Mouse (Mus musculus) heart, embryonic 15.5 days (tissue): ENCODE data around the gene Tmem50a. TPM values are rescaled to one million over a fixed set of nuclear protein-coding genes. Genes with fewer than 3 reads are reported as not detected.

Experiments used
- ATAC-seq: fragments of 200-750 bp; cut with Nextera tagmentation; replicated peaks from 2 replicates; pipeline ENCODE4 v1.8.0; 2017; ENCODE audit warnings: low read depth, moderate TSS enrichment; ENCODE audit not compliant: insufficient number of reproducible peaks, insufficient read depth, low FRiP score
- H3K27ac ChIP-seq: fragments of 300-500 bp; sonication (generic); 2 replicates; pipeline ENCODE4 v1.5.1; 2015; ENCODE audit warnings: mild to moderate bottlenecking, inconsistent platforms
- H3K27me3 ChIP-seq: fragments of 300-500 bp; sonication (generic); 2 replicates; pipeline ENCODE4 v1.6.1; 2015; ENCODE audit warnings: inconsistent platforms
- H3K36me3 ChIP-seq: fragments of 300-500 bp; sonication (generic); 2 replicates; pipeline ENCODE4 v1.6.1; 2015; ENCODE audit warnings: mild to moderate bottlenecking, inconsistent platforms
- H3K4me1 ChIP-seq: fragments of 300-500 bp; sonication (generic); replicated peaks from 2 replicates; pipeline ENCODE4 v1.6.1; 2015; ENCODE audit warnings: inconsistent platforms
- H3K4me2 ChIP-seq: fragments of 300-500 bp; sonication (generic); 2 replicates; pipeline ENCODE4 v1.6.1; 2015; ENCODE audit warnings: inconsistent platforms, mild to moderate bottlenecking, moderate library complexity
- H3K4me3 ChIP-seq: fragments of 300-500 bp; sonication (generic); 2 replicates; pipeline ENCODE4 v1.5.1; 2015; ENCODE audit warnings: mild to moderate bottlenecking, inconsistent platforms
- H3K9ac ChIP-seq: fragments of 300-500 bp; sonication (generic); 2 replicates; pipeline ENCODE4 v1.6.1; 2015; ENCODE audit warnings: mild to moderate bottlenecking, inconsistent platforms
- H3K9me3 ChIP-seq: fragments of 300-500 bp; sonication (generic); replicated peaks from 2 replicates; pipeline ENCODE4 v1.6.1; 2016; ENCODE audit warnings: inconsistent platforms
- WGBS: fragments of 180-500 bp; shearing (Covaris S2); methylation state at CpG from one replicate; pipeline ENCODE4 v1.1.7; 2015; ENCODE audit warnings: mixed read lengths; 5-methylcytosine and 5-hydroxymethylcytosine counted together
- polyA plus RNA-seq: library from polyadenylated mRNA; unstranded; fragments of >200 nt; fragmentation: Nextera tagmentation; extraction: Ambion mirVana; gene quantifications from 2 replicates; pipeline ENCODE4 v1.2.1, GENCODE M21; 2015

Tmem50a gene
- 142 TPM in 2 replicates for polyA plus RNA-seq

GRCm38 (mm10) chr4:134914864-134915209 lies at the start of gene Tmem50a:
TSS of gene Tmem50a (minus strand) at chr4:134915024.
- peak within 1 kb of the TSS; percentile 99 for H3K4me3 ChIP-seq
- H3K9ac ChIP-seq: peak within 1 kb of the TSS; percentile 94
- no peaks in the 10 kb centered on the region for H3K27me3 ChIP-seq
- WGBS: under 1% methylated on average over 25 of the region's 25 CpGs
- ATAC-seq: peak; percentile 90
- peak within 1 kb of the TSS; percentile 93 for H3K27ac ChIP-seq
- peaks cover 23% of the 10 kb centered on the region for H3K4me1 ChIP-seq
- peaks cover 13% of the 10 kb centered on the region; the same call in 1 of the 2 replicates for H3K36me3 ChIP-seq
- no peaks in the 10 kb centered on the region for H3K9me3 ChIP-seq
- H3K4me2 ChIP-seq: peak within 1 kb of the TSS; percentile 69

- Histone ChIP-seq H3K27ac (no peak overlapping the region), H3K4me1 (0 out of 2 replicates have a peak, but pooled peaks cover 2% of the 10 kb centered on the region), H3K36me3 (no peaks in the 10 kb centered on the region), H3K9me3 (no peaks in the 10 kb centered on the region), H3K4me3 (no peak overlapping the region), H3K4me2 (peak overlapping the region; percentile 32), H3K9ac (no peak overlapping the region), H3K27me3 (peaks cover 42% of the 10 kb centered on the region)
- no peak for ATAC-seq
- 29% methylated on average over 19 of the region's 19 CpGs for WGBS
Observed at GRCm38 (mm10) chr4:134963021-134963776, 48.4 kb upstream of the Tmem50a start.

GRCm38 (mm10) chr4:134956328-134956727 lies 41.5 kb upstream of the Tmem50a start:
- Histone ChIP-seq H3K27ac (no peak overlapping the region), H3K4me2 (no peak overlapping the region), H3K27me3 (peaks cover 38% of the 10 kb centered on the region)

GRCm38 (mm10) chr4:134955845-134956244 lies 41.0 kb upstream of the Tmem50a start:
- WGBS: 70% methylated on average over 3 of the region's 3 CpGs

More at GRCm38 (mm10) chr4:134956328-134956727, 41.5 kb upstream of the Tmem50a start:
- H3K4me3 ChIP-seq: no peak overlapping the region
- 13% methylated on average over 3 of the region's 3 CpGs for WGBS
- no peaks in the 10 kb centered on the region for H3K9me3 ChIP-seq
- no peaks in the 10 kb centered on the region for H3K36me3 ChIP-seq
- ATAC-seq: no peak
- no peak overlapping the region for H3K9ac ChIP-seq
- no peaks in the 10 kb centered on the region; the same call in 1 of the 2 replicates for H3K4me1 ChIP-seq

GRCm38 (mm10) chr4:134955196-134955595 lies 40.4 kb upstream of the Tmem50a start:
- no peaks in the 10 kb centered on the region for H3K9me3 ChIP-seq
- no peak overlapping the region for H3K27ac ChIP-seq
- H3K4me1 ChIP-seq: peaks cover 9% of the 10 kb centered on the region
- H3K9ac ChIP-seq: no peak overlapping the region
- peaks cover 35% of the 10 kb centered on the region for H3K27me3 ChIP-seq
- no peak for ATAC-seq
- no peak overlapping the region for H3K4me3 ChIP-seq
- WGBS: 83% methylated on average over 2 of the region's 2 CpGs
- no peak overlapping the region for H3K4me2 ChIP-seq
- H3K36me3 ChIP-seq: no peaks in the 10 kb centered on the region

More at GRCm38 (mm10) chr4:134955845-134956244, 41.0 kb upstream of the Tmem50a start:
- Histone ChIP-seq H3K36me3 (no peaks in the 10 kb centered on the region), H3K4me3 (no peak overlapping the region), H3K27ac (no peak overlapping the region), H3K9me3 (no peaks in the 10 kb centered on the region), H3K27me3 (peaks cover 37% of the 10 kb centered on the region), H3K9ac (no peak overlapping the region), H3K4me2 (no peak overlapping the region), H3K4me1 (peaks cover 3% of the 10 kb centered on the region)
- ATAC-seq: no peak

GRCm38 (mm10) chr4:134954461-134954860 lies 39.6 kb upstream of the Tmem50a start:
- H3K36me3 ChIP-seq: no peaks in the 10 kb centered on the region
- peaks cover 10% of the 10 kb centered on the region for H3K4me1 ChIP-seq
- ATAC-seq: no peak
- peaks cover 31% of the 10 kb centered on the region for H3K27me3 ChIP-seq
- no peak overlapping the region for H3K4me3 ChIP-seq
- H3K9ac ChIP-seq: no peak overlapping the region
- H3K27ac ChIP-seq: no peak overlapping the region
- no peak overlapping the region for H3K4me2 ChIP-seq
- WGBS: 22% methylated on average over 15 of the region's 15 CpGs
- H3K9me3 ChIP-seq: no peaks in the 10 kb centered on the region

GRCm38 (mm10) chr4:134950518-134951091 lies 35.8 kb upstream of the Tmem50a start:
- Histone ChIP-seq H3K9ac (no peak overlapping the region), H3K4me3 (no peak overlapping the region), H3K4me1 (peaks cover 17% of the 10 kb centered on the region), H3K9me3 (no peaks in the 10 kb centered on the region), H3K36me3 (no peaks in the 10 kb centered on the region), H3K27ac (peak overlapping the region; percentile 83), H3K4me2 (peak overlapping the region; percentile 28; the same call in 1 of the 2 replicates), H3K27me3 (peaks cover 7% of the 10 kb centered on the region; the same call in 1 of the 2 replicates)
- 14% methylated on average over 11 of the region's 11 CpGs for WGBS
- peak; percentile 89 for ATAC-seq

- 6% methylated on average over 17 of the region's 17 CpGs for WGBS
- ATAC-seq: peak; percentile 39; the same call in 1 of the 2 replicates
- peak overlapping the region; percentile 9 for H3K27ac ChIP-seq
- H3K36me3 ChIP-seq: no peaks in the 10 kb centered on the region
- peaks cover 29% of the 10 kb centered on the region for H3K27me3 ChIP-seq
- H3K9me3 ChIP-seq: no peaks in the 10 kb centered on the region
- H3K9ac ChIP-seq: no peak overlapping the region
- H3K4me2 ChIP-seq: peak overlapping the region; percentile 59
- H3K4me3 ChIP-seq: peak overlapping the region; percentile 26
- peaks cover 18% of the 10 kb centered on the region for H3K4me1 ChIP-seq
Observed at GRCm38 (mm10) chr4:134946024-134946744, 31.4 kb upstream of the Tmem50a start.

- H3K27ac ChIP-seq: no peak overlapping the region
- 36% methylated on average over 27 of the region's 27 CpGs for WGBS
- no peak for ATAC-seq
- no peak overlapping the region for H3K4me2 ChIP-seq
- no peaks in the 10 kb centered on the region for H3K9me3 ChIP-seq
- H3K27me3 ChIP-seq: peaks cover 31% of the 10 kb centered on the region
- H3K36me3 ChIP-seq: no peaks in the 10 kb centered on the region
- H3K4me1 ChIP-seq: peaks cover 14% of the 10 kb centered on the region
- no peak overlapping the region for H3K4me3 ChIP-seq
- H3K9ac ChIP-seq: no peak overlapping the region
Observed at GRCm38 (mm10) chr4:134943758-134944538, 29.1 kb upstream of the Tmem50a start.

GRCm38 (mm10) chr4:134939900-134940299 lies 25.1 kb upstream of the Tmem50a start:
- peak overlapping the region; percentile 40; the same call in 1 of the 2 replicates for H3K4me2 ChIP-seq
- no peak for ATAC-seq
- peaks cover 25% of the 10 kb centered on the region for H3K4me1 ChIP-seq
- H3K9me3 ChIP-seq: no peaks in the 10 kb centered on the region
- H3K9ac ChIP-seq: no peak overlapping the region
- no peak overlapping the region for H3K27ac ChIP-seq
- peaks cover 23% of the 10 kb centered on the region for H3K36me3 ChIP-seq
- H3K27me3 ChIP-seq: peaks cover 24% of the 10 kb centered on the region
- no peak overlapping the region for H3K4me3 ChIP-seq
- WGBS: 70% methylated on average over 9 of the region's 9 CpGs
